Mouse (Mus musculus) heart, embryonic 13.5 days (tissue): ENCODE measurements around the gene Sorbs2. TPM values are rescaled to one million over a fixed set of nuclear protein-coding genes. Genes with fewer than 3 reads are reported as not detected.
A peak's percentile ranks its signal among the peaks of the same experiment; 100 is the strongest.

Experiments
- ATAC-seq: fragments of 200-750 bp; cut with Nextera tagmentation; 2 replicates; pipeline ENCODE4 v1.8.0; 2017; ENCODE audit warnings: moderate TSS enrichment; ENCODE audit not compliant: insufficient number of reproducible peaks, low FRiP score, low TSS enrichment; ENCODE audit errors: extremely low read depth
- H3K27ac ChIP-seq: fragments of 300-500 bp; sonication (generic); replicated peaks from 2 replicates; pipeline ENCODE4 v1.5.1; 2015; ENCODE audit warnings: moderate library complexity, mild to moderate bottlenecking, inconsistent platforms
- H3K27me3 ChIP-seq: fragments of 300-500 bp; sonication (generic); replicated peaks from 2 replicates; pipeline ENCODE4 v1.6.1; 2015; ENCODE audit warnings: mild to moderate bottlenecking, inconsistent platforms
- H3K36me3 ChIP-seq: fragments of 300-500 bp; sonication (generic); 2 replicates; pipeline ENCODE4 v1.6.1; 2015; ENCODE audit warnings: mild to moderate bottlenecking, inconsistent platforms
- H3K4me1 ChIP-seq: fragments of 300-500 bp; sonication (generic); 2 replicates; pipeline ENCODE4 v1.6.1; 2015; ENCODE audit warnings: inconsistent platforms
- H3K4me2 ChIP-seq: fragments of 300-500 bp; sonication (generic); 2 replicates; pipeline ENCODE4 v1.6.1; 2015; ENCODE audit warnings: inconsistent platforms, mild to moderate bottlenecking, moderate library complexity
- H3K4me3 ChIP-seq: fragments of 300-500 bp; sonication (generic); 2 replicates; pipeline ENCODE4 v1.5.1; 2015; ENCODE audit warnings: moderate library complexity, mild to moderate bottlenecking, inconsistent platforms
- H3K9ac ChIP-seq: fragments of 300-500 bp; sonication (generic); 2 replicates; pipeline ENCODE4 v1.6.1; 2015; ENCODE audit warnings: inconsistent platforms, mild to moderate bottlenecking, moderate library complexity
- H3K9me3 ChIP-seq: fragments of 300-500 bp; sonication (generic); 2 replicates; pipeline ENCODE4 v1.6.1; 2016; ENCODE audit warnings: inconsistent platforms
- WGBS: fragments of 180-500 bp; shearing (Covaris S2); methylation state at CpG from one replicate; pipeline ENCODE4 v1.1.7; 2015; ENCODE audit warnings: mixed read lengths; 5-methylcytosine and 5-hydroxymethylcytosine counted together
- polyA plus RNA-seq: library from polyadenylated mRNA; unstranded; fragments of >200 nt; fragmentation: Nextera tagmentation; extraction: Ambion mirVana; gene quantifications from 2 replicates; pipeline ENCODE4 v1.2.1, GENCODE M21; 2015

The Sorbs2 gene
- polyA plus RNA-seq, 1 experiment from 2014 or later, result 334 TPM

DNA sequence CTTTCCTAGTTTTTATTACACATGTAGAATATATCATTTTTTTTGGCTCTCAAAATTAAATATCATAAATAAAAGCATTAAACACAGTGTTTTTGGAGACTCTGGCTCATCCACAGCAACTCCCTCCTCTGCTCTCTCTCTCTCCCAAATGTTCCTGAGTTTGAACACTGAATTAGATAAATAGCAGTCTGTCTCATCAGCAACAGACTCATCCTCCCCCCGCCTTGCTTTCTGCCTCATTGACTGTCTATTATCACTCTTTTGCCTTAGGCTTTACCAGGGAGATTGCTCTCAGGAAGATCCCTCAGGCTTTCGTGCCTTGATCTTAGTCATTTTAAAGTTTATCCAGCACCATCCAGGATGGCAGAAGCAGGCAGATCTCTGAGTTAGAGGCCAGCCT is 91.3 kb downstream of the Sorbs2 start:
- Histone ChIP-seq H3K4me3 (no peak overlapping the region), H3K9me3 (no peaks in the 10 kb centered on the region), H3K9ac (no peak overlapping the region), H3K27ac (peak overlapping the region; percentile 94), H3K27me3 (no peaks in the 10 kb centered on the region), H3K36me3 (no peaks in the 10 kb centered on the region), H3K4me1 (peaks cover 30% of the 10 kb centered on the region), H3K4me2 (no peak overlapping the region)
- WGBS, result 67% methylated on average over 2 of the region's 2 CpGs
- no peak for ATAC-seq

DNA sequence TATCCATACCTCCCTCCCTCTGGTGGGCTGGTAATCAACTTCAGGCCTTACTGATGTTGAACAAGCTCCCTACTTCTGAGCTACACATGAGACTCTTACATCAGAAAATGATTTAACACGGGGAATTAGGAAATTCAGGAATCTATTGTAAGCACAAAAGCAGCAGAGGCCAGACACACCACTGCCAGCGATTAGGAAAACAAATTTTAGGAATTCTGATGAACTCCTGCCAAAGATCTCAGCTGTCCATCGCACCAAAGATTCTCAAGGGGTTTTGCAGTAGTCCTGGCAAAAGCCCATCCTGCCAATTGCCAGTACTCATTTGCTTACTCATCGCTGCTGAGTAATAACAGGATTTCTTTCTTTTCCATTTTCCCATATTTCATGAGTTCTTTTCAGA is 94.4 kb downstream of the Sorbs2 start:
- Histone ChIP-seq H3K9ac (no peak overlapping the region), H3K4me2 (no peak overlapping the region), H3K9me3 (no peaks in the 10 kb centered on the region), H3K4me3 (no peak overlapping the region), H3K4me1 (peaks cover 32% of the 10 kb centered on the region), H3K27me3 (no peaks in the 10 kb centered on the region), H3K27ac (no peak overlapping the region), H3K36me3 (no peaks in the 10 kb centered on the region)
- no peak for ATAC-seq
- WGBS, result 67% methylated on average over 4 of the region's 4 CpGs

DNA sequence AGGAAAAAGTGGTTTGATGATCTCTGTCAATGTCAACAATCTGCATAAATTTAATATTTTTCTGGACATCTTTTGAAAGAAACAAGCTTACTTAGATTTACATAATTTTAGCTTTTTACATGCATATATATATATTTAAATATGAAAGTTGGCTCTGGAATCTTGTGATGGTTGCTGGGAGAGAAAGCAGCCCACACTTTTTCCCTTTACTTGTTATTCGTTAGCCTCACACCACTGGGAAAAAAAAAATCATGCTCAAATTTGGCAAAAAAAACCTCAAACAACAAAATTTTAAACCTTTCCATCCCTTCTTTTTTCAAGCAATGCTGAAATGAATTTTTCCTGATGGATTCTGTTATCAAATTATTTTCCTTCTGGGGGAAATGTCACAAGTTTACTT is 97.8 kb downstream of the Sorbs2 start:
- WGBS, result 68% methylated on average over 1 of the region's 1 CpGs
- ATAC-seq, result no peak
- H3K27me3 ChIP-seq, result no peaks in the 10 kb centered on the region

DNA sequence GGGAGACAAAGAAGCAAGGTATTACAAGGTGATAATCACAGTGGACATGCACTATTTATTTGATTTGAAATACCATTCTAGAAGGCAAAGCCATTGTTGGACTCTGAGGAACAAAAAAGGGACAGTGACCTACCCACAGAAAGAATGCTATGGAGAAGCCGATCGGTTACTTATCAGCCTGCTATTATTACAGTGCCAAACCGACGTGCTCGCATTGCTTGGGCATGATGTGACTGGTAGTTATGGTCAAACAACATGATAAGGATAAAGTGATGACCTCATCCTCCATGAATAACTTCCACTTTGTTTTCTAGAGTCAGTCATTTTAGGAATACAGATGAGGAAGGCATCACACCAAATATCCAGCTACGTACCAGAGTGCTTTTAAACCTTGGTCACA is 99.4 kb downstream of the Sorbs2 start:
- H3K9ac ChIP-seq, result no peak overlapping the region
- no peaks in the 10 kb centered on the region for H3K27me3 ChIP-seq
- H3K4me1 ChIP-seq, result peaks cover 41% of the 10 kb centered on the region
- H3K4me3 ChIP-seq, result no peak overlapping the region
- WGBS, result 24% methylated on average over 6 of the region's 6 CpGs
- no peaks in the 10 kb centered on the region for H3K9me3 ChIP-seq
- ATAC-seq, result peak; percentile 51; the same call in 1 of the 2 replicates
- no peaks in the 10 kb centered on the region for H3K36me3 ChIP-seq
- peak overlapping the region; percentile 76 for H3K27ac ChIP-seq
- no peak overlapping the region for H3K4me2 ChIP-seq

More for the DNA sequence above, 97.8 kb downstream of the Sorbs2 start:
- H3K4me1 ChIP-seq, result peaks cover 43% of the 10 kb centered on the region
- no peaks in the 10 kb centered on the region for H3K9me3 ChIP-seq
- no peak overlapping the region for H3K27ac ChIP-seq
- no peak overlapping the region for H3K9ac ChIP-seq
- no peak overlapping the region for H3K4me2 ChIP-seq
- no peaks in the 10 kb centered on the region for H3K36me3 ChIP-seq
- no peak overlapping the region for H3K4me3 ChIP-seq

DNA sequence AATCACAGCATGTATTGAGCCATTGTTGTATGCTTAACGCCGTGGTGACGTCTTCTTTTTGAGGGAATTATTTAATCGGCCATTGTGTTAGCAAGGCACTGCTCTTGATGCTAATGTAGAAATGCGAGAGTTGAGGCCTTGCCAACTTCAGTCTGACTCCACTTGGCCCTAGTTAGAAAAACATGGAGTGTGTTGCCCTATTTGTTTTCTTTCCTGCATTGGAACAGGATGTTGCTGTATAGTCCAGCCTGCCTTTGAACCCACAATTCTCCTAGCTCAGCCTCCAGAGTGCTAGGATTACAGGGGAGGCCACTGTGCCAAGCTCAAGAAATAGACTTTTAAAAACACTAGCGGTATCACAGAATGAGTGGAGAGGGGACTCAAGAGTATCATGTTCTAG is 100.8 kb downstream of the Sorbs2 start:
- H3K4me3 ChIP-seq, result no peak overlapping the region
- WGBS, result 86% methylated on average over 6 of the region's 6 CpGs
- H3K4me2 ChIP-seq, result no peak overlapping the region
- H3K27me3 ChIP-seq, result no peaks in the 10 kb centered on the region
- H3K9ac ChIP-seq, result no peak overlapping the region
- peaks cover 34% of the 10 kb centered on the region for H3K4me1 ChIP-seq
- no peaks in the 10 kb centered on the region for H3K9me3 ChIP-seq
- ATAC-seq, result no peak
- H3K27ac ChIP-seq, result 0 out of 2 replicates have a peak overlapping the region, but pooled peaks have one; percentile 15
- no peaks in the 10 kb centered on the region for H3K36me3 ChIP-seq

DNA sequence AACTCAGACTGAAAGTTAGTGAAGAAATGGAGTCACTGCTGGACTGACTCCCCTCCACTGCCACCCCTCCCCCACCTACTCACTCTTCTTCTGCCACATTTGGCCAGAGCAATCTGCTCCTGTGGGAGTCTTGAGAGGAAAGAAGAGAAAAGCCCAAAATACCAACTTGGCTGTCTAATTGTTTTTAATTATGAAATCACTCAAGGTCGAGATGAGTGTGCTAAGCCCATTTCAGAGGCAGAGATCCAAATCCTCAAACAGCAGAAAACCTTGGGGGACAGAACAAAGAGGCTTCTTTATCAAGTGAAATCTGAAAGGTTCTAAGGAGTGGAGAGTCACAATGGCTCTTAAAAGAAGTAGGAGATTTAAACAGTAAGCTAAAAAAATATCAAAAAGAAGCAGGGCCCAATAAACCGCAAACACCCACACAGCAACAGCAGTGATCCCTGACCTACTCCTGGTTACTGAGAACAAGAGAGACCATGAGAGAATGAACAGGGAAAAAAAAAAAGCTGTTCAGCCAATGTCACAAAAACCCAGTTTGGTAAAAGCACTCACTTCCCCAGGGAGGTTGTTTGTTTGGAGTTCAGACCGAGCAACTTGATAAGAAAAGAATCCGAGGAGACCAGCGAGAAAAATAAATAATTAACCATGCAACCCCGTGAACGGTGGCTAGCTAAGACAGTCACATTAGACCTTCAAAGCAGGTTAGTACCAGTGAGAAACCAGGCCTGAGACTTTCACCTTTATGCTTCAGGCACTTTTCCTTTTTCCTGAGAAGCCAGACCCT is 103.0 kb downstream of the Sorbs2 start:
- H3K27me3 ChIP-seq, result no peaks in the 10 kb centered on the region
- no peak overlapping the region for H3K4me3 ChIP-seq
- WGBS, result 20% methylated on average over 7 of the region's 7 CpGs
- H3K36me3 ChIP-seq, result no peaks in the 10 kb centered on the region
- no peak overlapping the region for H3K9ac ChIP-seq
- no peaks in the 10 kb centered on the region for H3K9me3 ChIP-seq
- H3K27ac ChIP-seq, result 0 out of 2 replicates have a peak overlapping the region, but pooled peaks have one; percentile 32
- ATAC-seq, result no peak
- no peak overlapping the region for H3K4me2 ChIP-seq
- peaks cover 46% of the 10 kb centered on the region for H3K4me1 ChIP-seq

DNA sequence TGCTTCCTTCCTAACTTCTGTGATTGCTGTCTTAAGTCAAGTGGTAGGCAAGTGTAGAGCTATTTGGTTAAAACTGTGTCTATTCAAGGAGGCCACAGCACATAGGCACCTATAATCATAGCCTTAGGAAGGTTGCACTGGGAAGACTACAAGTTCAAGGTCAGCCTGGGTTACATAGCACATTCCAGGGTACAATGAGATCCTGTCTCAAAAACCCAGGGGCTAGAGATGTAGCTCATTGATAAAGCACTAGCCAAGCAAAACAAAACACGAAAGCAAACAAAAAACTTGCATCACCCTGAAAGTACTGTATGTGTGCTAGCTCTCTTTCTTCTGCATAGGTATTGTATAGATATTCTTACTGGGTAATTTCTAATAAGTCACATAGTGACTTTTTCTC is 103.7 kb downstream of the Sorbs2 start:
- H3K36me3 ChIP-seq, result no peaks in the 10 kb centered on the region
- H3K4me1 ChIP-seq, result peaks cover 49% of the 10 kb centered on the region
- H3K27me3 ChIP-seq, result no peaks in the 10 kb centered on the region
- H3K4me3 ChIP-seq, result no peak overlapping the region
- WGBS, result 67% methylated on average over 1 of the region's 1 CpGs
- no peak overlapping the region for H3K9ac ChIP-seq
- H3K27ac ChIP-seq, result no peak overlapping the region
- no peaks in the 10 kb centered on the region for H3K9me3 ChIP-seq
- H3K4me2 ChIP-seq, result no peak overlapping the region
- no peak for ATAC-seq

DNA sequence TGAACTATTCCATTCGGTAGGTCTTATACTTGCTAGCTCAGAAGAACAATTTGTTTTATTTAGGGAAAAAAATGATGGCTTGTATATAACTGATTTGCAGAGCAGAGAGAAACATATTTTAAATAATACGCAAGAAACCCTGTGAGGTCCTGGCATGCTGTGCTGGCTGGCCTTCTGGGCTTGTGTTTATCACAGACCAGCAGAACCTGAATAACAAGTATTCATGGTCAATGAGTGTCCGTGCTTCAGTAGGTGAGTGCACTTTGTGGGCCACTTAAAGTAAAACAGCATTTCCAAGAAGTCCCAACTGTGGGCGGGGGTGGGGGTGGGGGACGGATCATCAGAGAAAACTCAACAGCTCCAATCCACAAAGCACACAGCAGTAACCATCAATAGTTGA is 107.0 kb downstream of the Sorbs2 start:
- WGBS, result 44% methylated on average over 5 of the region's 5 CpGs
- no peaks in the 10 kb centered on the region for H3K9me3 ChIP-seq
- no peak for ATAC-seq
- no peaks in the 10 kb centered on the region for H3K27me3 ChIP-seq
- H3K4me2 ChIP-seq, result peak overlapping the region; percentile 56
- peak overlapping the region; percentile 50; the same call in 1 of the 2 replicates for H3K9ac ChIP-seq
- H3K4me3 ChIP-seq, result peak overlapping the region; percentile 18; the same call in 1 of the 2 replicates
- peak overlapping the region; percentile 69 for H3K27ac ChIP-seq
- H3K4me1 ChIP-seq, result peaks cover 40% of the 10 kb centered on the region
- H3K36me3 ChIP-seq, result no peaks in the 10 kb centered on the region

DNA sequence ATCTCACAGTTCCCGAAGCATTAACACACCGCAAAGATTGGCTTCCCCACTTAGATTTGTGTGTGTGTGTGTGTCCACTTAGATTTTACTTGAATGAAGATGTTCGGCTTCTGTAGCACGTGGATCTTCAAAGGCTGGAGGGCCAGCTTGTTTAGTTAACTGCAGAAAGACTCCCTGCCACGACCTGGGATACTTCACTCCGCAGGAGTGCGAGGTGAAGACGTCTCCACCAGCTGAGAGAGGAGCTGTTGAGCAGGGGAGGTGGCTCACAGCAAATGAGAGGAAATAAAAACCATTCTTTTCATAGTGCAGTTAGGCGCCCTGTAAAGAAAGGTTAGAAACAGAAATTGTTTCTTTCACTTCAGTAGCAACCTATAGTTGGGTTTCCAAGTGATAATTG is 107.5 kb downstream of the Sorbs2 start:
- peak overlapping the region; percentile 50 for H3K9ac ChIP-seq
- WGBS, result 8% methylated on average over 9 of the region's 9 CpGs

DNA sequence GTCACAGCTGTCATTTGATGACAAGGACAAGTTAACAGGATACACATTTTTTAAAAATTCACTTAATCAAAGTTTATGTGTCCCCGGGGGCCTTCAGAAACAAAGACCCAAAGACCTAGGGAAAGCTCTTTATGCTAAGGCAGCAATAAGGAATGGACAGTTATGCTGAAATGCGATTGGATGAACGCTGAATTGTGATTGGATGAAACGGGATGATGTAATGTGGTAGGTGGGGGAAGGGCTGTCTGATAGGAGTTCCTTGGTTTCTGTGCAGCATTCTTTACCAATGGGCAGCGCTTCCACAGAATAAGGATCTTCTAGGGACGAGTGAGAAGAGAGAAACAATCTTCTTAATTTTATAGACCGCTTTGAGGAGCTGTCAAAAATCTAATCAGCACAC is 108.0 kb downstream of the Sorbs2 start:
- WGBS, result 29% methylated on average over 7 of the region's 7 CpGs
- peak overlapping the region; percentile 56 for H3K4me2 ChIP-seq
- no peaks in the 10 kb centered on the region for H3K27me3 ChIP-seq
- peak overlapping the region; percentile 50 for H3K9ac ChIP-seq
- H3K4me3 ChIP-seq, result peak overlapping the region; percentile 18; the same call in 1 of the 2 replicates
- peaks cover 33% of the 10 kb centered on the region for H3K4me1 ChIP-seq
- ATAC-seq, result no peak
- no peaks in the 10 kb centered on the region for H3K9me3 ChIP-seq
- no peaks in the 10 kb centered on the region for H3K36me3 ChIP-seq
- H3K27ac ChIP-seq, result peak overlapping the region; percentile 69

More for the DNA sequence above, 107.5 kb downstream of the Sorbs2 start:
- Histone ChIP-seq H3K9me3 (no peaks in the 10 kb centered on the region), H3K4me3 (peak overlapping the region; percentile 18; the same call in 1 of the 2 replicates), H3K4me1 (peaks cover 38% of the 10 kb centered on the region), H3K27ac (peak overlapping the region; percentile 69), H3K36me3 (no peaks in the 10 kb centered on the region), H3K4me2 (peak overlapping the region; percentile 56), H3K27me3 (no peaks in the 10 kb centered on the region)
- ATAC-seq, result no peak

DNA sequence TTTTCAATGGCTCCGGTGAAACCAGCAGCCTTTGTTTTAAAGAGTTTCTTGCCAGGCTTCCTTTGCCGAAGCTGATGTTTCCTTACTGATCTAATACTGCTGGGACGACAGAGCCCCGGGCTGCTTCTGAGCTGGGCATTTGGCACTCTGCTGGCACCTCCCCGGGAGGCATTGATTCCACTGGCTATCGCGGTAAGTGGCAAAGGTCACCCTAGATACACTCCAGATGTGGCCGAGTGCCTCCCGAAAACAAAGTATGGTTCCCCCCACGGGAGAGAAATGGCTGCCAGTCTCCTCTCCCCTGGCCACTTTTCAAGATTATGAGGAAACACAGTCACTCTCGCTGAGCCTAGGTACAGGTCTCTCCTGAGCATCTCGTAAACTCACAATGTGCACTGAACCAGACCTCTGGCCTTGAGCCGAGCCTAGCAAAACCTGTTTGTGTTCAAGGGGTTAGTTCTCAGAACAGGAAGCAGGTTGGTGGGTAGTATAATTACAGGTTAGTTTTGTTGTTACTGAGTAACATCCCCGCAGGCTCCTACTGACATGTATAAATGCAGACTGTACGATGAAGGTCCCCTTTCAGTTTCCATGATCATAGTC is 114.1 kb downstream of the Sorbs2 start:
- Histone ChIP-seq H3K4me3 (no peak overlapping the region), H3K9ac (no peak overlapping the region), H3K9me3 (no peaks in the 10 kb centered on the region), H3K4me1 (peaks cover 15% of the 10 kb centered on the region), H3K27ac (no peak overlapping the region), H3K36me3 (no peaks in the 10 kb centered on the region), H3K27me3 (no peaks in the 10 kb centered on the region), H3K4me2 (no peak overlapping the region)
- no peak for ATAC-seq
- WGBS, result 60% methylated on average over 15 of the region's 15 CpGs
